Mouse (Mus musculus) kidney, postnatal 14 days (tissue): ENCODE results near the gene Gm11758.
"Not testable (repeated sequence)": the region's sequence is repeated elsewhere in the genome, so short reads cannot be mapped to it uniquely, and the experiment has no call there.

Experiments
- DNase-seq: peaks from one replicate; pipeline ENCODE4 v3.0.0; 2022; ENCODE audit warnings: mixed read lengths

Gene Gm11758

DNA sequence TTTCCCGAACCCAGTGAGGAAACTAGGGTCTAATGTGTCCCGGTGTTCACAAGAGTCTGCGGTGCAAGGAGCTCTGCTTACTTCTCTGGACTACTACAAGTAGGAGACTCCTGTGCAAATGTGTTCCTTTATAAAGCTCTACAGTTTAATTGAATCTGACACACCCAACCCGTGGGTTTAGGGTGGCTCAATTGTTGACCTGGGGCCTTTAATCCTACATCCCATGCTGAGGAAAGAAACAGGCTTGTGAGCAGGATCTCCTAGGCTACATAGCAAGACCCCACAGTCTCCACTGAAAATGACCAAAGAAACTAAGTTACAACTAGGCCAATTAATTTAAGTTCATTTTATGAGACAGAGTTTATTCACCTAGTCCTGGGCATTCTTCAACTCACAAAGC is at the start of gene Gm11758:
Gene Gm11758 (minus strand): TSS at position 101 of the 400 bp plus-strand sequence.
- DNase-seq = not testable (repeated sequence)

DNA sequence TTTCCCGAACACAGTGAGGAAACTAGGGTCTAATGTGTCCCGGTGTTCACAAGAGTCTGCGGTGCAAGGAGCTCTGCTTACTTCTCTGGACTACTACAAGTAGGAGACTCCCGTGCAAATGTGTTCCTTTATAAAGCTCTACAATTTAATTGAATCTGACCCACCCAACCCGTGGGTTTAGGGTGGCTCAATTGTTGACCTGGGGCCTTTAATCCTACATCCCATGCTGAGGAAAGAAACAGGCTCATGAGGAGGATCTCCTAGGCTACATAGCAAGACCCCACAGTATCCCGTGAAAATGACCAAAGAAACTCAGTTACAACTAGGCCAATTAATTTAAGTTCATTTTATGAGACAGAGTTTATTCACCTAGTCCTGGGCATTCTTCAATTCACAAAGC is 44.6 kb upstream of the Gm11758 start, which contains the start of gene Gm11756:
Gene Gm11756 (minus strand): TSS at position 101 of the 400 bp plus-strand sequence.
- DNase-seq = not testable (repeated sequence)

DNA sequence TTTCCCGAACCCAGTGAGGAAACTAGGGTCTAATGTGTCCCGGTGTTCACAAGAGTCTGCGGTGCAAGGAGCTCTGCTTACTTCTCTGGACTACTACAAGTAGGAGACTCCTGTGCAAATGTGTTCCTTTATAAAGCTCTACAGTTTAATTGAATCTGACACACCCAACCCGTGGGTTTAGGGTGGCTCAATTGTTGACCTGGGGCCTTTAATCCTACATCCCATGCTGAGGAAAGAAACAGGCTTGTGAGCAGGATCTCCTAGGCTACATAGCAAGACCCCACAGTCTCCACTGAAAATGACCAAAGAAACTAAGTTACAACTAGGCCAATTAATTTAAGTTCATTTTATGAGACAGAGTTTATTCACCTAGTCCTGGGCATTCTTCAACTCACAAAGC is 29.8 kb upstream of the Gm11758 start, which contains the start of gene Gm13871:
Gene Gm13871 (minus strand): TSS at position 101 of the 400 bp plus-strand sequence.
- not testable (repeated sequence) for DNase-seq

DNA sequence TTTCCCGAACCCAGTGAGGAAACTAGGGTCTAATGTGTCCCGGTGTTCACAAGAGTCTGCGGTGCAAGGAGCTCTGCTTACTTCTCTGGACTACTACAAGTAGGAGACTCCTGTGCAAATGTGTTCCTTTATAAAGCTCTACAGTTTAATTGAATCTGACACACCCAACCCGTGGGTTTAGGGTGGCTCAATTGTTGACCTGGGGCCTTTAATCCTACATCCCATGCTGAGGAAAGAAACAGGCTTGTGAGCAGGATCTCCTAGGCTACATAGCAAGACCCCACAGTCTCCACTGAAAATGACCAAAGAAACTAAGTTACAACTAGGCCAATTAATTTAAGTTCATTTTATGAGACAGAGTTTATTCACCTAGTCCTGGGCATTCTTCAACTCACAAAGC is 14.9 kb upstream of the Gm11758 start, which contains the start of gene Gm11757:
Gene Gm11757 (minus strand): TSS at position 101 of the 400 bp plus-strand sequence.
- DNase-seq = not testable (repeated sequence)

DNA sequence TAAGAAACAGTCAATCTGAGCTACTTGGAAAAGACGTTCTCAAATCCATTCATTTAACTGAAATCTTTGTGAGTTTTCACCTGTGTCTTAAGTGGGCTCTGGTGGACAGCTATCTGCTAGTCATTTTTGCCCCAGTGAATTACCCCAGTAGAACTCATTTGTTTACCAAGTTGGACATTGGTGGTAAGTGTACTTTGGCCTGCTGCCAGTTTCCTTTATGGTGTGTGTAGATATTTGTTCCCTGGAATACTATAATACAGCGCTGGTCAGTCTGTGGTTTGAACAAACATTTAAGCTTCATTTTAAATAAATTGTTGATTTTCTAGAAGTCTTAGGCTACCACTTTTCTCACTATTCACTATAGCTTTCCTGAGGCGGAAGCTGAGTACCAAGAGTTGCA is 49.5 kb downstream of the Gm11758 start:
- DNase-seq = no peak
